Mouse (Mus musculus): ENCODE data around the gene Gm10322. TPM values are rescaled to one million over a fixed set of nuclear protein-coding genes. Genes with fewer than 3 reads are reported as not detected.

The Gm10322 gene
- total RNA-seq, 1 experiment, result not detected

- Histone ChIP-seq H3K4me3 (ENCODE audit: insufficient read depth in 1 of 2, low read depth in 1 of 2, low read length in 2 of 2, poor library complexity in 1 of 2, severe bottlenecking in 1 of 2) (no peak overlapping the region), H3K9ac (ENCODE audit: insufficient read depth, low read depth, low read length, poor library complexity, severe bottlenecking) (no peak overlapping the region), H3K4me1 (ENCODE audit: control insufficient read depth in 2 of 2, insufficient read depth in 2 of 2, low read length in 2 of 2, poor library complexity in 1 of 2) (peaks cover 3 to 4% of the 10 kb centered on the region in 2 experiments; a peak in 1 of 4 replicates), H3K27ac (ENCODE audit: insufficient read depth, low read depth, low read length, poor library complexity, severe bottlenecking) (no peak overlapping the region), H3K9me3 (ENCODE audit: control insufficient read depth, insufficient read depth, low read depth, low read length) (no peaks in the 10 kb centered on the region), H3K36me3 (ENCODE audit: control insufficient read depth, insufficient read depth, low read length, poor library complexity, severe bottlenecking) (no peaks in the 10 kb centered on the region)
- TF ChIP-seq ZNF384 (IDR thresholded peaks at IDR 0.05; ENCODE audit: low read depth, low read length) (no peak), HCFC1 (IDR thresholded peaks at IDR 0.05; ENCODE audit: borderline replicate concordance, insufficient read depth, low read length) (no peak), CHD2 (IDR thresholded peaks at IDR 0.05; ENCODE audit: low read depth, low read length) (no peak), ZC3H11A (IDR thresholded peaks at IDR 0.05; ENCODE audit: borderline replicate concordance, low read depth, low read length) (no peak), MAFK (IDR thresholded peaks at IDR 0.05; ENCODE audit: insufficient read depth, low read depth, low read length) (no peak)
- in situ Hi-C loops (cut with MboI; ENCODE audit: low sequenced_read_pairs in 2 of 2, unreplicated experiment in 2 of 2), result no loop called here
- DNase-seq (ENCODE audit: low read depth, low spot score), result no peak
Observed at GRCm38 (mm10) chr10:59602891-59603290, 13.0 kb upstream of the Gm10322 start.

- DNase-seq (ENCODE audit: low read depth, low spot score), result no peak
- Histone ChIP-seq H3K9ac (ENCODE audit: insufficient read depth, low read depth, low read length, poor library complexity, severe bottlenecking) (no peak overlapping the region), H3K36me3 (ENCODE audit: control insufficient read depth, insufficient read depth, low read length, poor library complexity, severe bottlenecking) (no peaks in the 10 kb centered on the region), H3K4me1 (ENCODE audit: control insufficient read depth in 2 of 2, insufficient read depth in 2 of 2, low read length in 2 of 2, poor library complexity in 1 of 2) (peaks cover 3 to 4% of the 10 kb centered on the region in 2 experiments; a peak in 1 of 4 replicates), H3K27ac (ENCODE audit: insufficient read depth, low read depth, low read length, poor library complexity, severe bottlenecking) (no peak overlapping the region), H3K9me3 (ENCODE audit: control insufficient read depth, insufficient read depth, low read depth, low read length) (no peaks in the 10 kb centered on the region), H3K4me3 (ENCODE audit: insufficient read depth in 1 of 2, low read depth in 1 of 2, low read length in 2 of 2, poor library complexity in 1 of 2, severe bottlenecking in 1 of 2) (no peak overlapping the region)
- in situ Hi-C loops (cut with MboI; ENCODE audit: low sequenced_read_pairs in 2 of 2, unreplicated experiment in 2 of 2), result no loop called here
- TF ChIP-seq CHD2 (IDR thresholded peaks at IDR 0.05; ENCODE audit: low read depth, low read length) (no peak), ZNF384 (IDR thresholded peaks at IDR 0.05; ENCODE audit: low read depth, low read length) (no peak), MAFK (IDR thresholded peaks at IDR 0.05; ENCODE audit: insufficient read depth, low read depth, low read length) (no peak)
Observed at GRCm38 (mm10) chr10:59603843-59604242, 12.0 kb upstream of the Gm10322 start.

GRCm38 (mm10) chr10:59604879-59605464, 10.9 kb upstream of the Gm10322 start:
- Histone ChIP-seq H3K4me1 (ENCODE audit: control insufficient read depth in 2 of 2, insufficient read depth in 2 of 2, low read length in 2 of 2, poor library complexity in 1 of 2) (peaks cover 3 to 4% of the 10 kb centered on the region in 2 experiments; a peak in 1 of 4 replicates), H3K27ac (ENCODE audit: insufficient read depth, low read depth, low read length, poor library complexity, severe bottlenecking) (no peak overlapping the region), H3K9me3 (ENCODE audit: control insufficient read depth, insufficient read depth, low read depth, low read length) (no peaks in the 10 kb centered on the region), H3K4me3 (ENCODE audit: insufficient read depth in 1 of 2, low read depth in 1 of 2, low read length in 2 of 2, poor library complexity in 1 of 2, severe bottlenecking in 1 of 2) (no peak overlapping the region), H3K9ac (ENCODE audit: insufficient read depth, low read depth, low read length, poor library complexity, severe bottlenecking) (no peak overlapping the region), H3K36me3 (ENCODE audit: control insufficient read depth, insufficient read depth, low read length, poor library complexity, severe bottlenecking) (no peaks in the 10 kb centered on the region)
- DNase-seq (ENCODE audit: low read depth, low spot score), result no peak
- in situ Hi-C loops (cut with MboI; ENCODE audit: low sequenced_read_pairs in 2 of 2, unreplicated experiment in 2 of 2), result no loop called here
- TF ChIP-seq HCFC1 (IDR thresholded peaks at IDR 0.05; ENCODE audit: borderline replicate concordance, insufficient read depth, low read length) (no peak), ZC3H11A (IDR thresholded peaks at IDR 0.05; ENCODE audit: borderline replicate concordance, low read depth, low read length) (no peak), MAFK (IDR thresholded peaks at IDR 0.05; ENCODE audit: insufficient read depth, low read depth, low read length) (no peak), CHD2 (IDR thresholded peaks at IDR 0.05; ENCODE audit: low read depth, low read length) (no peak), ZNF384 (IDR thresholded peaks at IDR 0.05; ENCODE audit: low read depth, low read length) (no peak)

GRCm38 (mm10) chr10:59613276-59613675, 2.6 kb upstream of the Gm10322 start:
- no peak for DNase-seq (ENCODE audit: low read depth, low spot score)
- in situ Hi-C loops (cut with MboI; ENCODE audit: low sequenced_read_pairs in 2 of 2, unreplicated experiment in 2 of 2), result no loop called here
- no peak overlapping the region for H3K27ac ChIP-seq (ENCODE audit: insufficient read depth, low read depth, low read length, poor library complexity, severe bottlenecking)
- no peak overlapping the region for H3K4me3 ChIP-seq (ENCODE audit: insufficient read depth in 1 of 2, low read depth in 1 of 2, low read length in 2 of 2, poor library complexity in 1 of 2, severe bottlenecking in 1 of 2)
- H3K4me1 ChIP-seq (ENCODE audit: control insufficient read depth in 2 of 2, insufficient read depth in 2 of 2, low read length in 2 of 2, poor library complexity in 1 of 2), result 0 out of 4 replicates have a peak, but pooled peaks cover 2 to 4% of the 10 kb centered on the region in 2 experiments
- no peaks in the 10 kb centered on the region for H3K36me3 ChIP-seq (ENCODE audit: control insufficient read depth, insufficient read depth, low read length, poor library complexity, severe bottlenecking)
- no peak overlapping the region for H3K9ac ChIP-seq (ENCODE audit: insufficient read depth, low read depth, low read length, poor library complexity, severe bottlenecking)
- TF ChIP-seq HCFC1 (IDR thresholded peaks at IDR 0.05; ENCODE audit: borderline replicate concordance, insufficient read depth, low read length), result no peak
- no peak for TF ChIP-seq ZC3H11A (IDR thresholded peaks at IDR 0.05; ENCODE audit: borderline replicate concordance, low read depth, low read length)
- TF ChIP-seq MAFK (IDR thresholded peaks at IDR 0.05; ENCODE audit: insufficient read depth, low read depth, low read length), result no peak
- no peak for TF ChIP-seq ZNF384 (IDR thresholded peaks at IDR 0.05; ENCODE audit: low read depth, low read length)
- TF ChIP-seq CHD2 (IDR thresholded peaks at IDR 0.05; ENCODE audit: low read depth, low read length), result no peak
- H3K9me3 ChIP-seq (ENCODE audit: control insufficient read depth, insufficient read depth, low read depth, low read length), result no peaks in the 10 kb centered on the region

Measured in ES-E14 (cell line).